Mouse (Mus musculus): ENCODE measurements around the gene Med29. TPM values are rescaled to one million over a fixed set of nuclear protein-coding genes. Genes with fewer than 3 reads are reported as not detected.

Med29 gene
- total and polyA plus RNA-seq, 2 experiments from 2014 or later: 45.8 to 51.4 TPM

GRCm38 (mm10) chr7:28375176-28375921, 17.2 kb downstream of the Med29 start:
- under 1% methylated on average over 36 of the region's 36 CpGs for WGBS
- Histone ChIP-seq H3K4me2 (ENCODE audit: low read depth, low read length) (peak overlapping the region; percentile 95), H3K27ac (ENCODE audit: low read depth) (peak overlapping the region; percentile 100), H3K9ac (replicated peaks; ENCODE audit: low read depth, low read length) (peak overlapping the region; percentile 65), H3K4me1 (ENCODE audit: control insufficient read depth, insufficient read depth) (peaks cover 37% of the 10 kb centered on the region), H3K27me3 (ENCODE audit: control insufficient read depth, insufficient read depth, low read length) (no peaks in the 10 kb centered on the region), H3K36me3 (replicated peaks; ENCODE audit: control insufficient read depth, insufficient read depth, low read length) (peaks cover 13% of the 10 kb centered on the region), H3K9me3 (replicated peaks; ENCODE audit: control insufficient read depth, low read length) (no peaks in the 10 kb centered on the region), H3K4me3 (ENCODE audit: low read depth, low read length) (peak overlapping the region; percentile 89)
- ATAC-seq (ENCODE audit: insufficient read depth, low read depth) (peak; percentile 40), DNase-seq (ENCODE audit: low spot score) (peak; percentile 95)
- TF ChIP-seq CTCF (IDR thresholded peaks at IDR 0.05; ENCODE audit: low read depth) (no peak), EP300 (IDR thresholded peaks at IDR 0.05; ENCODE audit: low read depth) (peak; percentile 46; the same call in 1 of the 2 replicates)

- WGBS: 69% methylated on average over 10 of the region's 10 CpGs
- ATAC-seq (ENCODE audit: insufficient read depth, low read depth): no peak
- H3K4me1 ChIP-seq (ENCODE audit: control insufficient read depth, insufficient read depth): peaks cover 38% of the 10 kb centered on the region
Observed at GRCm38 (mm10) chr7:28374647-28375046, 17.9 kb downstream of the Med29 start.

GRCm38 (mm10) chr7:28373891-28374495, 18.5 kb downstream of the Med29 start:
- Histone ChIP-seq H3K9ac (replicated peaks; ENCODE audit: low read depth, low read length) (no peak overlapping the region), H3K4me1 (ENCODE audit: control insufficient read depth, insufficient read depth) (peaks cover 34% of the 10 kb centered on the region), H3K4me2 (ENCODE audit: low read depth, low read length) (no peak overlapping the region), H3K4me3 (ENCODE audit: low read depth, low read length) (no peak overlapping the region), H3K36me3 (replicated peaks; ENCODE audit: control insufficient read depth, insufficient read depth, low read length) (peaks cover 24% of the 10 kb centered on the region), H3K9me3 (replicated peaks; ENCODE audit: control insufficient read depth, low read length) (no peaks in the 10 kb centered on the region), H3K27me3 (ENCODE audit: control insufficient read depth, insufficient read depth, low read length) (no peaks in the 10 kb centered on the region), H3K27ac (ENCODE audit: low read depth) (peak overlapping the region; percentile 100)
- ATAC-seq (ENCODE audit: insufficient read depth, low read depth) (no peak), DNase-seq (ENCODE audit: low spot score) (no peak)
- 87% methylated on average over 7 of the region's 7 CpGs for WGBS
- TF ChIP-seq EP300 (IDR thresholded peaks at IDR 0.05; ENCODE audit: low read depth) (no peak), CTCF (IDR thresholded peaks at IDR 0.05; ENCODE audit: low read depth) (no peak)

More at GRCm38 (mm10) chr7:28374647-28375046, 17.9 kb downstream of the Med29 start:
- no peak overlapping the region; the same call in 1 of the 2 replicates for H3K4me3 ChIP-seq (ENCODE audit: low read depth, low read length)
- H3K36me3 ChIP-seq (replicated peaks; ENCODE audit: control insufficient read depth, insufficient read depth, low read length): peaks cover 17% of the 10 kb centered on the region
- peak overlapping the region; percentile 100 for H3K27ac ChIP-seq (ENCODE audit: low read depth)
- H3K9ac ChIP-seq (replicated peaks; ENCODE audit: low read depth, low read length): no peak overlapping the region
- TF ChIP-seq CTCF (IDR thresholded peaks at IDR 0.05; ENCODE audit: low read depth): no peak
- no peak for TF ChIP-seq EP300 (IDR thresholded peaks at IDR 0.05; ENCODE audit: low read depth)
- H3K9me3 ChIP-seq (replicated peaks; ENCODE audit: control insufficient read depth, low read length): no peaks in the 10 kb centered on the region
- no peaks in the 10 kb centered on the region for H3K27me3 ChIP-seq (ENCODE audit: control insufficient read depth, insufficient read depth, low read length)
- H3K4me2 ChIP-seq (ENCODE audit: low read depth, low read length): no peak overlapping the region; the same call in 1 of the 2 replicates
- DNase-seq (ENCODE audit: low spot score): no peak

DNA sequence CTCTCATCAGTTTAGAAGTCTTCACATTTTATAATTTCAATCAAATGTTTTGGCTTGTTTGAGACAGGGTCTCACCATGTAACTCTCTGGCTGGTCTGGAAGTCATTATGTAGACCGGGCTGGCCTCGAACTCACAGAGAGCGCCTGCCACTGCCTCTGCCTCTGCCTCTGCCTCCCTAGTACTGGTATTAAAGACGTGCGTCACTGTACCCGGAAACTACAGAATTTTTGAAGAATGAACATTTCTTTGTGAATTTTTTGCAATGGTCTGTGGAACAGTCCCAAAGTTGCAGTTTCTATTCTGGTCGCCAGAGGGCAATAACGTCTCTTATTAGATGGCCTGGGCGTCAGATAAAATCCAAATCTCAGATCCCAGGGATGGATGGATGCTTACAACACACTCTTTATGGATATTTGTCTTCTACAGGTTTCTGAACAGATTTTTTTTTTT, 19.4 kb downstream of the Med29 start:
- H3K4me1 ChIP-seq (ENCODE audit: control insufficient read depth, insufficient read depth): peaks cover 34% of the 10 kb centered on the region
- H3K4me3 ChIP-seq (ENCODE audit: low read depth, low read length): peak overlapping the region; percentile 83
- H3K36me3 ChIP-seq (replicated peaks; ENCODE audit: control insufficient read depth, insufficient read depth, low read length): peaks cover 32% of the 10 kb centered on the region
- H3K9me3 ChIP-seq (replicated peaks; ENCODE audit: control insufficient read depth, low read length): no peaks in the 10 kb centered on the region
- peak; percentile 74 for TF ChIP-seq CTCF (IDR thresholded peaks at IDR 0.05; ENCODE audit: low read depth)
- TF ChIP-seq EP300 (IDR thresholded peaks at IDR 0.05; ENCODE audit: low read depth): no peak
- peak overlapping the region; percentile 49 for H3K4me2 ChIP-seq (ENCODE audit: low read depth, low read length)
- under 1% methylated on average over 9 of the region's 9 CpGs for WGBS
- H3K9ac ChIP-seq (replicated peaks; ENCODE audit: low read depth, low read length): no peak overlapping the region
- DNase-seq (ENCODE audit: low spot score): peak; percentile 81
- ATAC-seq (ENCODE audit: insufficient read depth, low read depth): 0 out of 2 replicates have a peak, but pooled peaks have one; percentile 5
- H3K27me3 ChIP-seq (ENCODE audit: control insufficient read depth, insufficient read depth, low read length): no peaks in the 10 kb centered on the region
- peak overlapping the region; percentile 83 for H3K27ac ChIP-seq (ENCODE audit: low read depth)

GRCm38 (mm10) chr7:28372251-28373108, 20.0 kb downstream of the Med29 start, which contains the start of gene Plekhg2:
Gene Plekhg2 (minus strand): TSS chr7:28372599.
- Histone ChIP-seq H3K4me1 (ENCODE audit: control insufficient read depth, insufficient read depth) (peaks cover 31% of the 10 kb centered on the region), H3K27ac (ENCODE audit: low read depth) (peak within 1 kb of the TSS; percentile 83), H3K9me3 (replicated peaks; ENCODE audit: control insufficient read depth, low read length) (no peaks in the 10 kb centered on the region), H3K9ac (replicated peaks; ENCODE audit: low read depth, low read length) (peak within 1 kb of the TSS; percentile 93), H3K4me2 (ENCODE audit: low read depth, low read length) (peak within 1 kb of the TSS; percentile 85), H3K4me3 (ENCODE audit: low read depth, low read length) (peak within 1 kb of the TSS; percentile 83), H3K36me3 (replicated peaks; ENCODE audit: control insufficient read depth, insufficient read depth, low read length) (peaks cover 32% of the 10 kb centered on the region), H3K27me3 (ENCODE audit: control insufficient read depth, insufficient read depth, low read length) (no peaks in the 10 kb centered on the region)
- WGBS: under 1% methylated on average over 59 of the region's 66 CpGs
- peak; percentile 85 for ATAC-seq (ENCODE audit: insufficient read depth, low read depth)
- peak; percentile 100 for DNase-seq (ENCODE audit: low spot score)
- TF ChIP-seq CTCF (IDR thresholded peaks at IDR 0.05; ENCODE audit: low read depth): peak; percentile 43
- peak; percentile 82 for TF ChIP-seq EP300 (IDR thresholded peaks at IDR 0.05; ENCODE audit: low read depth)
